Mouse (Mus musculus) G1E (cell line): ENCODE data around the gene Hist1h2ae.

Experiments used
- CTCF ChIP-seq: IDR thresholded peaks from 2 replicates; pipeline ENCODE4 v1.5.1; 2012; ENCODE audit warnings: low read depth, low read length, inconsistent platforms, mixed read lengths
- POLR2AphosphoS5 ChIP-seq: IDR thresholded peaks from 2 replicates; pipeline ENCODE4 v1.6.1; 2012; ENCODE audit warnings: low read depth, low read length, inconsistent platforms; ENCODE audit not compliant: insufficient replicate concordance

- TF ChIP-seq CTCF (no peak), POLR2AphosphoS5 (peak; percentile 98; the same call in 1 of the 2 replicates)
These were observed 5.4 kb upstream of the Hist1h2ae start for GRCm38 (mm10) chr13:23576351-23576881.
